Mouse (Mus musculus) intestine, postnatal 0 days (tissue): Measurements from ENCODE around the gene Hpcal1. TPM values are rescaled to one million over a fixed set of nuclear protein-coding genes. Genes with fewer than 3 reads are reported as not detected.
"Not testable (repeated sequence)": the region's sequence is repeated elsewhere in the genome, so short reads cannot be mapped to it uniquely, and the experiment has no call there.

Source experiments
- ATAC-seq: fragments of 200-750 bp; cut with Nextera tagmentation; 2 replicates; pipeline ENCODE4 v1.8.0; 2017; ENCODE audit warnings: mild to moderate bottlenecking, moderate TSS enrichment, moderate library complexity
- H3K27ac ChIP-seq: fragments of 300-500 bp; sonication (generic); 2 replicates; pipeline ENCODE4 v1.5.1; 2014; ENCODE audit warnings: mild to moderate bottlenecking, low read depth, low read length, moderate library complexity
- H3K27me3 ChIP-seq: fragments of 300-500 bp; sonication (generic); replicated peaks from 2 replicates; pipeline ENCODE4 v1.6.1; 2014; ENCODE audit warnings: low read length, mixed read lengths; ENCODE audit not compliant: control insufficient read depth, insufficient read depth
- H3K36me3 ChIP-seq: fragments of 300-500 bp; sonication (generic); 2 replicates; pipeline ENCODE4 v1.6.1; 2014; ENCODE audit warnings: mild to moderate bottlenecking, moderate library complexity; ENCODE audit not compliant: control insufficient read depth, insufficient read depth
- H3K4me1 ChIP-seq: fragments of 300-500 bp; sonication (generic); replicated peaks from 2 replicates; pipeline ENCODE4 v1.6.1; 2014; ENCODE audit warnings: antibody characterized with exemption, low read length, mixed read lengths; ENCODE audit not compliant: control insufficient read depth, insufficient read depth
- H3K4me2 ChIP-seq: fragments of 300-500 bp; sonication (generic); replicated peaks from 2 replicates; pipeline ENCODE4 v1.6.1; 2014; ENCODE audit warnings: low read depth, mild to moderate bottlenecking, moderate library complexity
- H3K4me3 ChIP-seq: fragments of 300-500 bp; sonication (generic); 2 replicates; pipeline ENCODE4 v1.5.1; 2014; ENCODE audit warnings: low read depth, low read length
- H3K9ac ChIP-seq: fragments of 300-500 bp; sonication (generic); 2 replicates; pipeline ENCODE4 v1.6.1; 2014; ENCODE audit warnings: mild to moderate bottlenecking, low read depth, low read length
- H3K9me3 ChIP-seq: fragments of 300-500 bp; sonication (generic); 2 replicates; pipeline ENCODE4 v1.6.1; 2016; ENCODE audit warnings: mixed run types; ENCODE audit not compliant: control insufficient read depth
- CTCF ChIP-seq: sonication (generic); IDR thresholded peaks from 2 replicates; pipeline ENCODE4 v1.5.1; 2016; ENCODE audit warnings: low read depth, mild to moderate bottlenecking, control low read depth, antibody characterized with exemption, moderate library complexity
- WGBS: fragments of 180-500 bp; shearing (Covaris S2); extraction: QIAGEN DNeasy Blood & Tissue Kit; methylation state at CpG from one replicate; pipeline ENCODE4 v1.1.7; 2014; 5-methylcytosine and 5-hydroxymethylcytosine counted together
- polyA plus RNA-seq: library from polyadenylated mRNA; unstranded; fragments of >200 nt; fragmentation: Nextera tagmentation; extraction: Ambion mirVana; gene quantifications from 2 replicates; pipeline ENCODE4 v1.2.1, GENCODE M21; 2015

Hpcal1 gene
- polyA plus RNA-seq, 1 experiment from 2014 or later = 32.3 TPM

DNA sequence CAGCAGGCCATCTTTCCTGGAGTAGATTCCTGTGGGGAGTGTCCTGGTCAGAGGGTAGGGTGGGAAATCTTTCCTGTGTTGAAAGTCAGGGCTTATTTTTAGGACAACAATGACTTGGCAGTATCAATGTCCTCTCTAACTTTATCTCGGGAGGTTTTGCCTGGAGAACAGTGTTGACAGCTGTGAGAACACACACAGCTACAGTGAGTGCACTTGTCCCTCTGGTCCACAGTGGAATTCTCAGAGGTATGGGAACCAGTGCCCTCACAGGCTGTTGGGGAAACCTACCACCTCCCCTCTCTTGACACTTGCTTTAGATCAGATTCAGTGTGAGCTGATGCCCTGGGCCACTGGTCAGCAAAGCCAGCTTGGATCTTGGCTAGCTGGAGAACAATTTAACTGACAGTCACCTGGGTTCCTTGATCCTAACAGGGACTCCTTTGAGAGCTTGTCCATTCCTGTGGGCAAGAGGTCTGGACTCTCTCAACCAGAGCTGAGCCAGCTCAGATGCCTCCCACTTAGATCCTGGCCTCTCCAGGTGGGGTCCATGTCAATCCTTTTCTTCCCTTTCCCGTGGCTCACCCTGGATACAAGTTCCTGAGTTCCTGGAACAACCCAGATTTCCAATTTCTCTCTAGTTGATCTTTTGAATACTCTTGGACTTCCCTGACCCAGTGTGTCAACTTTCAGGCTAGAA, 79.0 kb downstream of the Hpcal1 start:
- no peak overlapping the region for H3K4me2 ChIP-seq
- ATAC-seq = no peak
- H3K9me3 ChIP-seq = no peaks in the 10 kb centered on the region
- no peaks in the 10 kb centered on the region for H3K4me1 ChIP-seq
- H3K36me3 ChIP-seq = no peaks in the 10 kb centered on the region
- WGBS = 49% methylated on average over 2 of the region's 2 CpGs
- no peak for TF ChIP-seq CTCF
- H3K27ac ChIP-seq = no peak overlapping the region
- no peak overlapping the region for H3K9ac ChIP-seq
- H3K27me3 ChIP-seq = no peaks in the 10 kb centered on the region
- H3K4me3 ChIP-seq = no peak overlapping the region

DNA sequence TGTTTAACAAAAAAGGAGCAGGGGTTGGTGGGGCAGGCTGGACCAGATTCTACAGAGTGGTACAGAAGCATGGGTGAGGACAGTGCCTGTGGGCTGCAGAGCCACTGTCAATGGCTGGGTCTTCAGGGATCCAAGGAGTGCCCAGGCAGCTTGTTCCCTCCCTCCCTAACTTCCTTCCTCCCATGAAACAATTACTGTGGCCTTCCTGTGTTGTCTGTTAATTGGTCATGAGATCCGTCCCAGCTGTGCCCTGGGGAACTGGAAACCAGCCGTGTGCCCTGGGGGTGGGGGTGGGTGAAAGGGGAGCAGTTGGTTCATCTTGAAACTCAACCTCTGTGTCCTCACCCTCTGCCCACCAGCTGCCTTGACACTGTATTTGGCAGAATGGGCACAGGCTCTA, 79.9 kb downstream of the Hpcal1 start:
- Histone ChIP-seq H3K4me1 (no peaks in the 10 kb centered on the region), H3K27me3 (no peaks in the 10 kb centered on the region), H3K4me2 (no peak overlapping the region), H3K27ac (no peak overlapping the region), H3K4me3 (no peak overlapping the region), H3K9ac (no peak overlapping the region), H3K36me3 (no peaks in the 10 kb centered on the region), H3K9me3 (no peaks in the 10 kb centered on the region)
- 47% methylated on average over 2 of the region's 2 CpGs for WGBS
- ATAC-seq = no peak
- no peak for TF ChIP-seq CTCF

DNA sequence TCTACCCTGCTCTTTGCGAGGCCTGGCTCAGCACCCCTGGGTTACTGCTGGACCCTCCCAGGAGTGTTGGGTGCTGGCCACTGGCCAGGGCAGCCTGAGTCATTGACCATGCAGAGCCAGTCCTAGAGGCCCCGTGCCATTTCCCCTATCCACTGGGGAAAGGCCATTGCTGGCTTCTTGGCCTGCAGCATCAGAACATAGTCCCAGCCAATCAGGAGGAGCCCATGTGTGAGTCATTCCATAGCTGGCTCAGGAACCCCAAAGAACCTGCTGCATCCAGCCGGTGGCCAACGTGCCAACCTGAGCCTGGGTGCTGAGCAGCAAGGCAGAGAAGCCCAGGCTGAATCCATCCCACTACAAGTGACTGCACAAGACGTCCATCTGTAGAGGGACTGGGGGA, 83.1 kb downstream of the Hpcal1 start:
- 54% methylated on average over 5 of the region's 5 CpGs for WGBS
- ATAC-seq = peak; percentile 80
- not testable (repeated sequence) for H3K36me3 ChIP-seq, H3K4me1 ChIP-seq, H3K4me3 ChIP-seq, H3K9me3 ChIP-seq, H3K4me2 ChIP-seq, H3K9ac ChIP-seq, H3K27me3 ChIP-seq
- H3K27ac ChIP-seq = peak overlapping the region; percentile 4; the same call in 1 of the 2 replicates

DNA sequence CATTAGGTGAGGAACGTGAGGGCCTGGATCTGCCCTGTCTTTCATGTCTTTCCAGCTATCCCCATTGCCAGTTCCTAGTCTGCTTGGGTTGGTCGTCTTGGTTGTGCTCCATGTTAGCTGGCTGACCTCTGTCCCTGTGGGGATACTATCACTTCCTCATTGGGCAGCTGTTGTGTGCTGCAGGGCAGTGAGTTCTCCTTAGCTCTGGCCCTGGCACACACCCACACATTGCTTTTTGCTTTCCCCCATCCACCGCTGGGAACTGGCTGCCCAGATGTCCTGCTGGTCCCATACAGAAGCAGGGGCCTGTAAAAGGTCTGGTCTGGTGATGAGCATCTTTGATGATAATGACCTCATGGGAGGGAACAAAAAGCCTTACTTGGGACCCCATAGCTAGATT, 84.2 kb downstream of the Hpcal1 start:
- H3K4me3 ChIP-seq, H3K9me3 ChIP-seq, H3K27me3 ChIP-seq, ATAC-seq, H3K36me3 ChIP-seq, H3K4me2 ChIP-seq, H3K9ac ChIP-seq, H3K27ac ChIP-seq, H3K4me1 ChIP-seq: not testable (repeated sequence)
- 65% methylated on average over 3 of the region's 3 CpGs for WGBS

DNA sequence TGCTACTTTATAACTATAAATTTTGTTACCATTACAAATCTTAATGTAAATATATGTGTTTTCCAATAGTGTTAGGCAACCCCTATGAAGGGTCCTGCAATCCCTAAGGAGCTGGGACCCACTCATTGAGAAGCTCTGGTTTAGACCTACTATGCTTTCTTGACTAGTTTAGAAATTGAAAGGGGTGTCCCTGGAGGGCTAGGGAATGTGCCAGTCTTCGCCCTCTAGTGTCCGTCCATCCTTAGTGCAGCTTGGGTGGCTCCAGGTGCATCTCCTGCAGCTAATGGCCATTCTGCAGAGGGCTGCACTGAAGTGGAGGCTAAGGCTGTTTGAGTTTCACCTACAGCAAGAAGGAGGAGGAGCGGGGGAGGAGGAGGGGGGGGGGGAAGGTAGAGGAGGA, 87.7 kb downstream of the Hpcal1 start:
- no peaks in the 10 kb centered on the region for H3K36me3 ChIP-seq
- no peak for ATAC-seq
- no peaks in the 10 kb centered on the region for H3K9me3 ChIP-seq
- H3K9ac ChIP-seq = no peak overlapping the region
- no peak overlapping the region for H3K27ac ChIP-seq
- 17% methylated on average over 3 of the region's 3 CpGs for WGBS
- no peaks in the 10 kb centered on the region for H3K27me3 ChIP-seq
- no peak overlapping the region for H3K4me3 ChIP-seq
- no peaks in the 10 kb centered on the region for H3K4me1 ChIP-seq
- H3K4me2 ChIP-seq = no peak overlapping the region
- TF ChIP-seq CTCF = peak; percentile 82

DNA sequence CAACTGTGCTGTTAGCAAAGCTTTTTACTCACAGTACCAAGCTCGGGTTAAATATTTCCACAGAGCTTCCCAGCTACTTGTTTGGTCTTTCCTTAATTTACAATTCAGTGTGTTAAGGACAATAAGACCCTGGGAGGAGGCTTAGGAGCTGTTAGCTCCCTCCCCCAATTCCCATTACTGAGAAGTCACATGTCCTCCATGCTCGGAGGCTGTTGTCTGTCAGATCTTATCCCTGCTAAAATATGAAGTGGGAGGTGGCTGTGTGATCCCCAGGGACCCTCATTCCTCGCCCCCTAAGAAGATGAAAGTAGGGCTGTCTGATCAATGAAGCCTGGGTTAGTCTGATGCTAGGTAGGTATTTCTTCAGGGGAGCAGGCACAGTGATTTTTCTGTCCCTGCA, 88.4 kb downstream of the Hpcal1 start:
- H3K4me2 ChIP-seq = no peak overlapping the region
- 52% methylated on average over 3 of the region's 3 CpGs for WGBS
- ATAC-seq = no peak
- no peaks in the 10 kb centered on the region for H3K9me3 ChIP-seq
- no peak overlapping the region for H3K27ac ChIP-seq
- no peak for TF ChIP-seq CTCF
- no peaks in the 10 kb centered on the region for H3K27me3 ChIP-seq
- no peaks in the 10 kb centered on the region for H3K36me3 ChIP-seq
- no peaks in the 10 kb centered on the region for H3K4me1 ChIP-seq
- H3K9ac ChIP-seq = no peak overlapping the region
- no peak overlapping the region for H3K4me3 ChIP-seq

DNA sequence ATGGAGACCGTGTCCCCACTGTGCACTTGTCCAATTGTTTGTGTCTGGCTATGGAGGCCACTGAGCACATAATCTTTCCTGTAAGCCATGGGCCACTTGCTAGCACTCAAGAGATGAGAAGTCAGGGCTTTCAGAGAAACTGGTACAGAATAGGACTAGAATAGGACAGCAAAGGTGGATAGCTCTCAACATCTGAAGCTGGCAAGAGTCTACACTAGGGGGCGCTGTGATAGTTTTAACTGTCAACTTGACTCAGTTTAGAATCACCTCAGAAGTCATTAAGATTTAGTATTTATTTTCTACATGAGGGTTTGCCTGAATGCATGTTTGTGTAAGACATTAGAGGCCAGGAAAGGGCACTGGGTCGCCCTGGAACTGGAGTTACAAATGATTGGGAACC, 98.8 kb downstream of the Hpcal1 start:
- Histone ChIP-seq H3K4me1 (no peaks in the 10 kb centered on the region), H3K4me3 (no peak overlapping the region), H3K9me3 (no peaks in the 10 kb centered on the region), H3K9ac (no peak overlapping the region), H3K36me3 (peaks cover 16% of the 10 kb centered on the region; the same call in 1 of the 2 replicates), H3K27me3 (no peaks in the 10 kb centered on the region), H3K4me2 (no peak overlapping the region), H3K27ac (no peak overlapping the region)
- WGBS = 59% methylated on average over 3 of the region's 3 CpGs
- ATAC-seq = no peak
- TF ChIP-seq CTCF = peak; percentile 46
